Mouse (Mus musculus) liver, embryonic 14.5 days (tissue): ENCODE results near the gene Cd6. TPM values are rescaled to one million over a fixed set of nuclear protein-coding genes. Genes with fewer than 3 reads are reported as not detected.

Experiments
- ATAC-seq: fragments of 200-750 bp; cut with Nextera tagmentation; 2 replicates; pipeline ENCODE4 v1.8.0; 2017; ENCODE audit warnings: moderate number of reproducible peaks, mild to moderate bottlenecking, moderate library complexity; ENCODE audit not compliant: insufficient read depth
- DNase-seq, 3 experiments: peaks; one replicate each; pipeline ENCODE4 v3.0.0-alpha.2; 2012 to 2013; ENCODE audit warnings: low read depth in 3 of 3, low spot score in 3 of 3
- H3K27ac ChIP-seq: fragments of 300-500 bp; sonication (generic); 2 replicates; pipeline ENCODE4 v1.5.1; 2014; ENCODE audit warnings: moderate library complexity, mild to moderate bottlenecking, control low read depth, inconsistent platforms
- H3K27me3 ChIP-seq: fragments of 300-500 bp; sonication (generic); 2 replicates; pipeline ENCODE4 v1.6.1; 2014; ENCODE audit warnings: mild to moderate bottlenecking, low read length, moderate library complexity; ENCODE audit not compliant: control insufficient read depth, insufficient read depth
- H3K36me3 ChIP-seq: fragments of 300-500 bp; sonication (generic); replicated peaks from 2 replicates; pipeline ENCODE4 v1.6.1; 2014; ENCODE audit warnings: low read depth; ENCODE audit not compliant: control insufficient read depth, insufficient read depth
- H3K4me1 ChIP-seq, 2 experiments: fragments of 200-500 bp in 1 of 2; fragments of 300-500 bp in 1 of 2; sonication (generic) in 1 of 2; replicated peaks; 2 replicates each; pipeline ENCODE4 v1.6.1; 2012 to 2014; ENCODE audit warnings: antibody characterized with exemption in 1 of 2, inconsistent platforms in 1 of 2, low read length in 1 of 2; ENCODE audit not compliant: control insufficient read depth in 2 of 2, insufficient read depth in 2 of 2
- H3K4me2 ChIP-seq: fragments of 300-500 bp; sonication (generic); 2 replicates; pipeline ENCODE4 v1.6.1; 2014; ENCODE audit warnings: low read depth, mild to moderate bottlenecking, control low read depth, moderate library complexity
- H3K4me3 ChIP-seq, 2 experiments: fragments of 200-500 bp in 1 of 2; fragments of 300-500 bp in 1 of 2; sonication (generic) in 1 of 2; 2 replicates each; pipeline ENCODE4 v1.5.1; 2012 to 2014; ENCODE audit warnings: low read depth in 2 of 2, low read length in 2 of 2, mild to moderate bottlenecking in 2 of 2, control low read depth in 1 of 2, inconsistent platforms in 1 of 2, moderate library complexity in 1 of 2; ENCODE audit not compliant: insufficient read depth in 1 of 2
- H3K9ac ChIP-seq: fragments of 300-500 bp; sonication (generic); replicated peaks from 2 replicates; pipeline ENCODE4 v1.6.1; 2014; ENCODE audit warnings: mild to moderate bottlenecking, control low read depth, moderate library complexity
- H3K9me3 ChIP-seq: fragments of 300-500 bp; sonication (generic); 2 replicates; pipeline ENCODE4 v1.6.1; 2016; ENCODE audit warnings: low read length, mixed read lengths; ENCODE audit not compliant: control insufficient read depth
- CTCF ChIP-seq: IDR thresholded peaks from 2 replicates; pipeline ENCODE4 v1.5.1; 2016; ENCODE audit warnings: antibody characterized with exemption, low read depth, control low read depth
- EP300 ChIP-seq: IDR thresholded peaks from 2 replicates; pipeline ENCODE4 v1.6.1; 2016; ENCODE audit warnings: antibody characterized with exemption, low read depth
- WGBS: fragments of 180-500 bp; shearing (Covaris S2); extraction: QIAGEN DNeasy Blood & Tissue Kit; methylation state at CpG from one replicate; pipeline ENCODE4 v1.1.7; 2014; ENCODE audit not compliant: insufficient replicate concordance; 5-methylcytosine and 5-hydroxymethylcytosine counted together
- polyA plus RNA-seq, 2 experiments: library from polyadenylated mRNA; depleted of rRNA in 1 of 2; stranded (reverse) in 1 of 2; unstranded in 1 of 2; fragments of >200 nt; fragmentation: Nextera tagmentation in 1 of 2; extraction: Ambion mirVana in 1 of 2; gene quantifications; 2 replicates each; pipeline versions ENCODE4 v1.2.1 to v1.2.3; 2012 to 2014

Cd6 gene
- polyA plus RNA-seq, 2 experiments, result not detected

GRCm38 (mm10) chr19:10808524-10809233 is 21.2 kb downstream of the Cd6 start:
- no peaks in the 10 kb centered on the region for H3K36me3 ChIP-seq
- WGBS, result 67% methylated on average over 12 of the region's 12 CpGs

GRCm38 (mm10) chr19:10805661-10806285 is 24.1 kb downstream of the Cd6 start:
- DNase-seq (no peak), ATAC-seq (no peak)
- 68% methylated on average over 11 of the region's 11 CpGs for WGBS
- Histone ChIP-seq H3K9ac (no peak overlapping the region), H3K27me3 (no peaks in the 10 kb centered on the region), H3K36me3 (no peaks in the 10 kb centered on the region), H3K9me3 (no peaks in the 10 kb centered on the region), H3K4me2 (no peak overlapping the region), H3K27ac (no peak overlapping the region), H3K4me3 (no peak overlapping the region), H3K4me1 (no peaks in the 10 kb centered on the region)
- no peak for TF ChIP-seq CTCF
- TF ChIP-seq EP300, result no peak

More at GRCm38 (mm10) chr19:10808524-10809233, 21.2 kb downstream of the Cd6 start:
- Histone ChIP-seq H3K4me2 (no peak overlapping the region), H3K9me3 (no peaks in the 10 kb centered on the region), H3K27ac (no peak overlapping the region), H3K9ac (no peak overlapping the region), H3K27me3 (no peaks in the 10 kb centered on the region), H3K4me1 (no peaks in the 10 kb centered on the region), H3K4me3 (no peak overlapping the region)
- no peak for TF ChIP-seq CTCF
- no peak for TF ChIP-seq EP300
- ATAC-seq (no peak), DNase-seq (no peak)

- H3K9ac ChIP-seq, result no peak overlapping the region
- WGBS, result 59% methylated on average over 1 of the region's 2 CpGs
- TF ChIP-seq CTCF (no peak), EP300 (no peak)
- no peaks in the 10 kb centered on the region for H3K9me3 ChIP-seq
- H3K36me3 ChIP-seq, result no peaks in the 10 kb centered on the region
- no peak overlapping the region for H3K4me2 ChIP-seq
- no peaks in the 10 kb centered on the region for H3K27me3 ChIP-seq
- DNase-seq (no peak), ATAC-seq (no peak)
- no peaks in the 10 kb centered on the region for H3K4me1 ChIP-seq
- H3K4me3 ChIP-seq, result no peak overlapping the region
- no peak overlapping the region for H3K27ac ChIP-seq
These were observed 24.8 kb downstream of the Cd6 start for GRCm38 (mm10) chr19:10804850-10805660.

- WGBS, result 29% methylated on average over 5 of the region's 5 CpGs
- DNase-seq, result no peak
- H3K36me3 ChIP-seq, result no peaks in the 10 kb centered on the region
These were observed 26.1 kb downstream of the Cd6 start for GRCm38 (mm10) chr19:10803751-10804150.

GRCm38 (mm10) chr19:10801906-10802305 is 28.0 kb downstream of the Cd6 start:
- no peak for DNase-seq
- Histone ChIP-seq H3K4me1 (no peaks in the 10 kb centered on the region), H3K9me3 (no peaks in the 10 kb centered on the region), H3K9ac (no peak overlapping the region), H3K27ac (no peak overlapping the region), H3K27me3 (no peaks in the 10 kb centered on the region), H3K4me2 (no peak overlapping the region), H3K4me3 (no peak overlapping the region), H3K36me3 (no peaks in the 10 kb centered on the region)
- WGBS, result 63% methylated on average over 6 of the region's 6 CpGs
- TF ChIP-seq EP300 (no peak), CTCF (no peak)
- ATAC-seq, result no peak

More at GRCm38 (mm10) chr19:10803751-10804150, 26.1 kb downstream of the Cd6 start:
- H3K9ac ChIP-seq, result no peak overlapping the region
- ATAC-seq, result no peak
- H3K9me3 ChIP-seq, result no peaks in the 10 kb centered on the region
- H3K4me3 ChIP-seq, result no peak overlapping the region
- no peak overlapping the region for H3K27ac ChIP-seq
- H3K4me2 ChIP-seq, result no peak overlapping the region
- no peak for TF ChIP-seq EP300
- no peak for TF ChIP-seq CTCF
- H3K27me3 ChIP-seq, result no peaks in the 10 kb centered on the region
- no peaks in the 10 kb centered on the region for H3K4me1 ChIP-seq
